Mouse (Mus musculus) heart, embryonic 10.5 days (tissue): ENCODE results near the gene Ykt6. TPM values are rescaled to one million over a fixed set of nuclear protein-coding genes. Genes with fewer than 3 reads are reported as not detected.
"Not testable (repeated sequence)": the region's sequence is repeated elsewhere in the genome, so short reads cannot be mapped to it uniquely, and the experiment has no call there.

Experiments
- DNase-seq: peaks from one replicate; pipeline ENCODE4 v3.0.0-alpha.2; 2017; ENCODE audit warnings: low spot score
- H3K27ac ChIP-seq: fragments of 300-500 bp; sonication (generic); 2 replicates; pipeline ENCODE4 v1.5.1; 2016; ENCODE audit warnings: mild to moderate bottlenecking
- H3K27me3 ChIP-seq: fragments of 300-500 bp; sonication (generic); 2 replicates; pipeline ENCODE4 v1.6.1; 2016; ENCODE audit warnings: mild to moderate bottlenecking; ENCODE audit not compliant: poor library complexity, insufficient read depth, severe bottlenecking
- H3K36me3 ChIP-seq: fragments of 300-500 bp; sonication (generic); 2 replicates; pipeline ENCODE4 v1.6.1; 2016; ENCODE audit warnings: mild to moderate bottlenecking, moderate library complexity
- H3K4me1 ChIP-seq: fragments of 300-500 bp; sonication (generic); 2 replicates; pipeline ENCODE4 v1.6.1; 2016; ENCODE audit warnings: mild to moderate bottlenecking
- H3K4me3 ChIP-seq: fragments of 300-500 bp; sonication (generic); 2 replicates; pipeline ENCODE4 v1.5.1; 2016; ENCODE audit warnings: mild to moderate bottlenecking, moderate library complexity
- H3K9me3 ChIP-seq: fragments of 300-500 bp; sonication (generic); 2 replicates; pipeline ENCODE4 v1.6.1; 2016; ENCODE audit warnings: mild to moderate bottlenecking, moderate library complexity
- WGBS: fragments of 180-500 bp; shearing (Covaris S2); methylation state at CpG from one replicate; pipeline ENCODE4 v1.1.7; 2016; 5-methylcytosine and 5-hydroxymethylcytosine counted together
- polyA plus RNA-seq: library from polyadenylated mRNA; unstranded; fragments of >200 nt; fragmentation: Nextera tagmentation; extraction: Ambion mirVana; gene quantifications from 2 replicates; pipeline ENCODE4 v1.2.1, GENCODE M21; 2016

Gene Ykt6
- polyA plus RNA-seq, 1 experiment from 2014 or later, result 56.7 TPM

GRCm38 (mm10) chr11:5920323-5920960 lies 35.1 kb upstream of the Ykt6 start:
- Histone ChIP-seq H3K4me1 (peaks cover 20% of the 10 kb centered on the region), H3K9me3 (no peaks in the 10 kb centered on the region), H3K27me3 (no peaks in the 10 kb centered on the region), H3K27ac (no peak overlapping the region), H3K36me3 (no peaks in the 10 kb centered on the region), H3K4me3 (0 out of 2 replicates have a peak overlapping the region, but pooled peaks have one; percentile 5)
- peak; percentile 77 for DNase-seq
- WGBS, result 36% methylated on average over 17 of the region's 17 CpGs

DNA sequence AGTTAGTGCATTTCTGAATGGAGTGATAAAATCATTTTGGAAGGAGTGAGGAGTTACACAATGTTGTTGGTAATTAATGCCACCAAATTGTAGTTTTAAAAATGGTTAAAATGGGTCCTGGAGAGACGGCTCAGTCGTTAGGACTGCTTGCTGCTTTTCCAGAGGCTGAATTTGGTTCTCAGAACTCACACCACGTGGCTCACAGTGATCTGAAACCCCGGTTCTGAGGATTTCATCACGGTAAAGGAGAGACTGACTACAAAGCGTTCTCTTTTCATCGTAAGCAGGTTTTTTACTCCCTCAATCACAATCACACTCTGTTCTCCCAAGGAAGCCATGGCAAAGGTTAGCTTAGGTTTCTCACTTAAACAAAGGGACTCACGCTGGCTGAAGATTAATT lies 30.8 kb upstream of the Ykt6 start:
- peak; percentile 25 for DNase-seq
- no peaks in the 10 kb centered on the region for H3K9me3 ChIP-seq
- peaks cover 6% of the 10 kb centered on the region for H3K4me1 ChIP-seq
- 71% methylated on average over 8 of the region's 8 CpGs for WGBS
- H3K27ac ChIP-seq, result no peak overlapping the region
- no peaks in the 10 kb centered on the region for H3K36me3 ChIP-seq
- no peak overlapping the region for H3K4me3 ChIP-seq
- no peaks in the 10 kb centered on the region for H3K27me3 ChIP-seq

- DNase-seq, result peak; percentile 16
- Histone ChIP-seq H3K9me3 (0 out of 2 replicates have a peak, but pooled peaks cover 3% of the 10 kb centered on the region), H3K4me3 (no peak overlapping the region), H3K27ac (no peak overlapping the region), H3K36me3 (no peaks in the 10 kb centered on the region), H3K4me1 (no peaks in the 10 kb centered on the region), H3K27me3 (no peaks in the 10 kb centered on the region)
- WGBS, result 79% methylated on average over 3 of the region's 3 CpGs
Observed at GRCm38 (mm10) chr11:5926696-5927220, 28.7 kb upstream of the Ykt6 start.

- H3K36me3 ChIP-seq, result no peaks in the 10 kb centered on the region
- H3K4me1 ChIP-seq, result no peaks in the 10 kb centered on the region
- 0 out of 2 replicates have a peak, but pooled peaks cover 3% of the 10 kb centered on the region for H3K9me3 ChIP-seq
- H3K4me3 ChIP-seq, result no peak overlapping the region
- DNase-seq, result no peak
- H3K27ac ChIP-seq, result no peak overlapping the region
- H3K27me3 ChIP-seq, result no peaks in the 10 kb centered on the region
- WGBS, result 68% methylated on average over 1 of the region's 1 CpGs
Observed at GRCm38 (mm10) chr11:5930578-5930977, 24.9 kb upstream of the Ykt6 start.

GRCm38 (mm10) chr11:5931947-5932346 lies 23.5 kb upstream of the Ykt6 start:
- not testable (repeated sequence) for H3K27ac ChIP-seq, H3K4me1 ChIP-seq, H3K9me3 ChIP-seq, H3K4me3 ChIP-seq, H3K36me3 ChIP-seq, H3K27me3 ChIP-seq, DNase-seq
- WGBS, result 88% methylated on average over 6 of the region's 6 CpGs

- 89% methylated on average over 11 of the region's 11 CpGs for WGBS
- not testable (repeated sequence) for H3K9me3 ChIP-seq, H3K4me3 ChIP-seq
Observed at GRCm38 (mm10) chr11:5934531-5934930, 21.0 kb upstream of the Ykt6 start.

DNA sequence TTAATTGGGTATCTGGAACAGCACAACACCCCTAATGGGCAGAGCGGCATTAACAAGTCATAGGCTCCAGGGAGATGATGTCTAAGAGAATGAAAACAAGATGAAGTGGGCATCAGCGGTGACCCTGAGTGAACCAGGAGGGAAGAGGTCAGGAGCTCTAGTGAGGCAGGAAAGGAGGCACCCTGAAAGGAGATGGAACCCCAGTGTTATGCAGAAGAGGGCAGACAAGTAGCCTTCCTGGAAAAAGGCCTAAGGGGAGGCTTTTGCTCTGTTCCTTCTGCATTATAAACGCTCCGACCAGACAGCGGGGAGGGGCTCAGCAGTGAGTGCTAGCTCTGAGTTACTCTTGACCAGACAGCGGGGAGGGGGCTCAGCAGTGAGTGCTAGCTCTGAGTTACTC lies 12.5 kb upstream of the Ykt6 start:
- Histone ChIP-seq H3K36me3 (no peaks in the 10 kb centered on the region), H3K4me1 (peaks cover 14% of the 10 kb centered on the region), H3K27me3 (no peaks in the 10 kb centered on the region), H3K4me3 (no peak overlapping the region), H3K9me3 (no peaks in the 10 kb centered on the region), H3K27ac (no peak overlapping the region)
- no peak for DNase-seq
- 69% methylated on average over 6 of the region's 6 CpGs for WGBS

More at GRCm38 (mm10) chr11:5934531-5934930, 21.0 kb upstream of the Ykt6 start:
- not testable (repeated sequence) for H3K27ac ChIP-seq, H3K4me1 ChIP-seq, H3K36me3 ChIP-seq, H3K27me3 ChIP-seq
- DNase-seq, result peak; percentile 30

DNA sequence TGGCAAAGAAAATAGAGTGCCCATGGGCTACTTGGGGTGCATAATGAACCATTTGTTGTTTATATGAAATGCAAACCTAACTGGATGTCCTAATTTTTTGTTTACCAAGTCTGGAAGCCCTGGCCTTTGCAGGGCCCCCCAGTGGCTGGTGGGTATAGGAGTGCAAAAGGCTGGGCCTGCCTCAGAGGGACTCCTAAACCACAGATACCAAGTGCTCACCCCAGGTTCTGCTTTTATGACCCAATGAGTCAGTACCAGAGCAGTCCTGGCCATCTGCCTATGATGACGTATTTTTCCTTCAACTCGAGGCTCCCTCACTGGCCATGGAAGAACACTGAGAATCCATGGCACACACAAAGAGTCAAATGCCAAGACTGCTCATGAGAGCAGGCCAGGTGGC lies 10.4 kb upstream of the Ykt6 start:
- Histone ChIP-seq H3K27ac (no peak overlapping the region), H3K9me3 (no peaks in the 10 kb centered on the region), H3K27me3 (no peaks in the 10 kb centered on the region), H3K36me3 (no peaks in the 10 kb centered on the region), H3K4me3 (no peak overlapping the region), H3K4me1 (peaks cover 35% of the 10 kb centered on the region)
- WGBS, result 74% methylated on average over 2 of the region's 2 CpGs
- DNase-seq, result peak; percentile 51

DNA sequence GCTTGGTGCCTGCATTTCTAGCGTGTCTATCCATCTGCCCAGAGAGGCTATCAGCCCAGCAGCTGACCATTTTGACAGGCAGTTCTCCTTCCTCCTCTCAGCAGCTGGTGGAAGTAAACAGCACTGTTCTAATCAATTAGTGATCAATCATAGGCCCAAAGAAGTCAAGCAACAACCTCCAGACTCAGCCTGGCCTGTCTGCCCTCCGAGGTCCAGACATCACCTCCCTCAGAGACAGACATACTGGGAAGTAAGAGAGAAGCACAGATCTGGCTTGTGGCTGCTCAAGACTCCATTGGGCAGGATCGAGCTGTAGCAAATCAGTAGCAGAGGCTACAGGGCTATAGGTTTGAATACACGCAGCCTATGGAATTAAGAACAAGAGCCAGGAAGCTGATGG lies 7.7 kb upstream of the Ykt6 start:
- H3K27ac ChIP-seq, result no peak overlapping the region
- no peaks in the 10 kb centered on the region for H3K9me3 ChIP-seq
- H3K27me3 ChIP-seq, result no peaks in the 10 kb centered on the region
- DNase-seq, result peak; percentile 61
- H3K36me3 ChIP-seq, result no peaks in the 10 kb centered on the region
- H3K4me1 ChIP-seq, result peaks cover 45% of the 10 kb centered on the region
- WGBS, result 42% methylated on average over 4 of the region's 4 CpGs
- H3K4me3 ChIP-seq, result no peak overlapping the region

DNA sequence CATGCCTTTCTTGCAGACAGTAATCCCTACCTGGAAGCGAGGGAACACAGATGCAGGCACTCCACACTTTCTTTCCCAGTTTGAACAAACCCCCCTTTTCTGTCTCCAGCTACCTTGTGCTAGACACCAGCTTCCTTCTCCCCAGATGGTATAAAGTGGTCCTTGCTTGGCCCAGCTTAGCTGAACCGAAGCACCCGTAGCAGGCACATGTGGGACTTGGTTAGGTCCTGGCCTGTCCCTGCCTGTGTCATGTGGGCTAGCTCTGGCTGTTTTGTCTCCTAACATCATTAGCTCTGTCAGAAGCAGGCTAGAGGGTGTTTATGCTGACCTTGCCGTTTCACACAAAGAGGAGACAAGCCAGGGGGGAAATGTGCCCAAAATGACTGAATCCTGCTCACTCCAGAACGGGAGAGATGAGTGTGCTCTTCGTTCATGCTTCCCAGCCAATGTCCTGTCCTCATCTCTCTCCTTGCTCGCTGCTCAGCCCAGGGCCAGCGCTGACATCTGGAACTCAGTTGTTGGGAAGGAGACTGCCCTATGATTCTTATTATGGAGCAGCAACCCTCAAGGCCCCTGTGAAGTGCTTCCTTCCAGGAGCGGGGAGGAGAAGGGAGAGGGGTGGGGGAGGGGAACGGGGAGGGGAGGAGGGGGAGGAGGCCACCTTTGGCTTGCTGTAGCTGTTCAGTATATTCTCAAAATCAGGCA lies 6.8 kb upstream of the Ykt6 start:
- peak; percentile 54 for DNase-seq
- H3K4me1 ChIP-seq, result peaks cover 50% of the 10 kb centered on the region
- H3K27ac ChIP-seq, result peak overlapping the region; percentile 42; the same call in 1 of the 2 replicates
- H3K36me3 ChIP-seq, result no peaks in the 10 kb centered on the region
- WGBS, result 52% methylated on average over 10 of the region's 10 CpGs
- no peaks in the 10 kb centered on the region for H3K27me3 ChIP-seq
- H3K4me3 ChIP-seq, result no peak overlapping the region
- no peaks in the 10 kb centered on the region for H3K9me3 ChIP-seq

- WGBS, result 68% methylated on average over 8 of the region's 8 CpGs
- Histone ChIP-seq H3K27ac (peak within 1 kb of the TSS; percentile 69), H3K4me1 (peaks cover 54% of the 10 kb centered on the region), H3K36me3 (no peaks in the 10 kb centered on the region), H3K9me3 (no peaks in the 10 kb centered on the region), H3K4me3 (no peak within 1 kb of the TSS), H3K27me3 (no peaks in the 10 kb centered on the region)
- DNase-seq, result peak; percentile 74
Observed at GRCm38 (mm10) chr11:5949586-5950352, 5.7 kb upstream of the Ykt6 start, which contains the start of gene Gck. TSS of gene Gck (minus strand) at chr11:5950081.

GRCm38 (mm10) chr11:5952501-5952900 lies 3.0 kb upstream of the Ykt6 start:
- Histone ChIP-seq H3K4me1 (peaks cover 65% of the 10 kb centered on the region), H3K4me3 (no peak overlapping the region), H3K27me3 (no peaks in the 10 kb centered on the region), H3K36me3 (0 out of 2 replicates have a peak, but pooled peaks cover 3% of the 10 kb centered on the region), H3K27ac (0 out of 2 replicates have a peak overlapping the region, but pooled peaks have one; percentile 52), H3K9me3 (no peaks in the 10 kb centered on the region)
- DNase-seq, result peak; percentile 75
- 23% methylated on average over 5 of the region's 5 CpGs for WGBS
